Mouse (Mus musculus) small intestine, adult 2 months (tissue): Measurements from ENCODE around the gene Pgp. TPM values are rescaled to one million over a fixed set of nuclear protein-coding genes. Genes with fewer than 3 reads are reported as not detected.

ENCODE experiments used
- H3K27ac ChIP-seq: fragments of 200-500 bp; 2 replicates; pipeline ENCODE4 v1.5.1; 2012; ENCODE audit warnings: low read depth, low read length, control low read depth, inconsistent platforms; ENCODE audit not compliant: insufficient read depth
- H3K27me3 ChIP-seq: fragments of 200-500 bp; 2 replicates; pipeline ENCODE4 v1.6.1; 2012; ENCODE audit warnings: mild to moderate bottlenecking, moderate library complexity, low read length, inconsistent platforms; ENCODE audit not compliant: control insufficient read depth, insufficient read depth
- H3K36me3 ChIP-seq: fragments of 200-500 bp; 2 replicates; pipeline ENCODE4 v1.6.1; 2012; ENCODE audit warnings: mild to moderate bottlenecking, low read length, control low read depth, inconsistent platforms; ENCODE audit not compliant: control insufficient read depth, insufficient read depth
- H3K4me1 ChIP-seq: fragments of 200-500 bp; 2 replicates; pipeline ENCODE4 v1.6.1; 2012; ENCODE audit warnings: low read length, inconsistent platforms, mixed read lengths; ENCODE audit not compliant: control insufficient read depth, insufficient read depth, insufficient read length
- H3K4me3 ChIP-seq: fragments of 200-500 bp; 2 replicates; pipeline ENCODE4 v1.5.1; 2012; ENCODE audit warnings: low read depth, mild to moderate bottlenecking, control low read depth, inconsistent platforms, low read length, moderate library complexity
- CTCF ChIP-seq: fragments of 200-500 bp; IDR thresholded peaks from 2 replicates; pipeline ENCODE4 v1.5.1; 2012; ENCODE audit warnings: low read depth, mild to moderate bottlenecking, control low read depth, inconsistent platforms, low read length, moderate library complexity, mixed read lengths; ENCODE audit not compliant: insufficient replicate concordance, insufficient read length; ENCODE audit errors: extremely low read depth
- POLR2A ChIP-seq: fragments of 200-500 bp; IDR thresholded peaks from 2 replicates; pipeline ENCODE4 v1.6.1; 2012; ENCODE audit warnings: low read depth, mild to moderate bottlenecking, control low read depth, inconsistent platforms, low read length, moderate library complexity
- WGBS: fragments of 180-500 bp; shearing (Covaris S2); methylation state at CpG from one replicate; pipeline ENCODE4 v1.1.7; 2018; 5-methylcytosine and 5-hydroxymethylcytosine counted together
- polyA plus RNA-seq: library from polyadenylated mRNA; depleted of rRNA; stranded (reverse); fragments of >200 nt; gene quantifications from 2 replicates; pipeline ENCODE4 v1.2.3, GENCODE M21; 2012

Gene Pgp
- polyA plus RNA-seq, 1 experiment, result 178 TPM

GRCm38 (mm10) chr17:24478663-24479380, 8.6 kb downstream of the Pgp start, which contains the start of gene Mlst8:
Gene Mlst8, minus strand, starts transcription at chr17:24479078.
- H3K36me3 ChIP-seq, result peaks cover 28% of the 10 kb centered on the region
- WGBS, result under 1% methylated on average over 48 of the region's 48 CpGs
- peak within 1 kb of the TSS; percentile 89 for H3K27ac ChIP-seq
- no peaks in the 10 kb centered on the region for H3K27me3 ChIP-seq
- TF ChIP-seq POLR2A (peak; percentile 50; the same call in 1 of the 2 replicates), CTCF (peak; percentile 86)
- peaks cover 21% of the 10 kb centered on the region for H3K4me1 ChIP-seq
- peak within 1 kb of the TSS; percentile 84 for H3K4me3 ChIP-seq

DNA sequence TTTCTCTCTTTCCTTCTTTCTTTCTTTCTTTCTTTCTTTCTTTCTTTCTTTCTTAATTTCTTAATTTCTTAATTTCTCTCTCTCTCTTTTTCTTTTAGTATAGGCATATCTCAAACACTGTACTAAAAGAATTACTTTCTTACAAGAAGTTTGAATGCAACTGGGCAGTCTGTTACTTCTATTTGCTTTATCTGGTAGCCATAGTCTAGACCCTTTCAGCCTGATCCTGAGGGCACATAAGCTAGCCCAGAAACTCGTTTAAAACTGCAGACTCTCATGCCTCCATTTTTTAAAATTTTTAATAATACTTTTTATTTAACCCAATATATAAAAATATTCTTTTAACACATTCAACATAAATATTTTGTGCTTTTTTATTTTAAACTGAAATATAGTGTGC, 9.2 kb downstream of the Pgp start:
- H3K27ac ChIP-seq, result no peak overlapping the region
- WGBS, result 23% methylated on average over 1 of the region's 1 CpGs
- peaks cover 25% of the 10 kb centered on the region for H3K36me3 ChIP-seq
- H3K4me3 ChIP-seq, result no peak overlapping the region
- TF ChIP-seq POLR2A (no peak), CTCF (no peak)
- peaks cover 15% of the 10 kb centered on the region for H3K4me1 ChIP-seq
- H3K27me3 ChIP-seq, result no peaks in the 10 kb centered on the region

DNA sequence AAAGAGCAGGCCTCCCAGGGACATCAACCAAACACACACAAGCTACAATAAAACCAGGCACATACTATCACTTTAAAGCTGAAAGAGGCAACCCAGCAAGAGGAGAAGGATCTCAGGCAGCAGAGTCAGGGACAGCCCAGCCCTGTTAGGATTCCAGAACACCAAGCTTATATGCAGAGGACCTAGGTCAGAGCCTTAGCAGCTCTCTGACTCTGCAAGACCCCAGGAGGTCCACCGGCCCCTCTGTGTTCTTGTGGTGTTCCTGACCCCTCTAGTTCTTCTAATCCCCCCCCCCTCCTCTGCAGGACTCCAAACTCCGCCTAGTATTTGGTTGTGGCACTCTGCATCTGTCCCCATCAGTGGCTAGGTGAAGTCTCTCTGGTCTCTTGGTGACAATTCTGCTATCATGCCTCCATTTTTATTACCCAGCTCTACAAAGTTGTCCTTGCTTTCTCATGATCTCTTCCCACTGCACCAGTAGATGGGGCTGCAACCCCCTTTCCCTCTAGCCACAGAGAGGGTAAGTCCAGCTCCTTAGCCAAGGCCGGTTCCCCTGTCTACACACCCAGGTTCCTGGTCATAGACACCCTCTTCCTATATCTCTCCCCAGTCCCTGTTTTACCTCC, 10.1 kb downstream of the Pgp start:
- peaks cover 14% of the 10 kb centered on the region for H3K4me1 ChIP-seq
- TF ChIP-seq CTCF, result no peak
- TF ChIP-seq POLR2A, result no peak
- no peak overlapping the region for H3K4me3 ChIP-seq
- H3K27ac ChIP-seq, result no peak overlapping the region
- H3K36me3 ChIP-seq, result peaks cover 20% of the 10 kb centered on the region
- WGBS, result 72% methylated on average over 3 of the region's 3 CpGs
- no peaks in the 10 kb centered on the region for H3K27me3 ChIP-seq

- TF ChIP-seq POLR2A (no peak), CTCF (no peak)
- peaks cover 14% of the 10 kb centered on the region for H3K4me1 ChIP-seq
- peaks cover 10% of the 10 kb centered on the region for H3K36me3 ChIP-seq
- H3K4me3 ChIP-seq, result no peak overlapping the region
- 83% methylated on average over 20 of the region's 20 CpGs for WGBS
- no peak overlapping the region for H3K27ac ChIP-seq
- no peaks in the 10 kb centered on the region for H3K27me3 ChIP-seq
Observed at GRCm38 (mm10) chr17:24481027-24481815, 11.0 kb downstream of the Pgp start.

DNA sequence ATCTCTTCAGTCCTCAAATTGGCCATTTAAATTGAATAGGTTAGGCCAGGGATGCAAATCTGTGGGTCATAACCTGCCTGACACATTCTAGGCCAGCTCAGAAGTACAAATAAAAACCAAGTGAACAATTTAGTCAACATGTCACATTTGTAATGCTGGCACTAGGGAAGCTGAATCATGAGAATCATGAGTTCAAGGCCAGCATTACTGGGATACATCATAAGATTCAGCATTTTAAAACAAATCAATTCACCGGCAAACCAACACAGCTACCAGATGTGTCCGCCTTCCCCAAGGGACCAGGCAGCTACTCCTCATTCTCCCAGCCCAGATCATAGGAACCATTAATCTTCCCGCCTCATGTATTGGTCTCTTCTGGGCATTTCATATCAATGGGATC, 13.3 kb downstream of the Pgp start:
- H3K4me1 ChIP-seq, result no peaks in the 10 kb centered on the region; the same call in 1 of the 2 replicates
- no peak overlapping the region for H3K27ac ChIP-seq
- WGBS, result 91% methylated on average over 3 of the region's 3 CpGs
- no peaks in the 10 kb centered on the region for H3K36me3 ChIP-seq
- TF ChIP-seq POLR2A (no peak), CTCF (no peak)
- no peak overlapping the region for H3K4me3 ChIP-seq
- peaks cover 10% of the 10 kb centered on the region for H3K27me3 ChIP-seq

DNA sequence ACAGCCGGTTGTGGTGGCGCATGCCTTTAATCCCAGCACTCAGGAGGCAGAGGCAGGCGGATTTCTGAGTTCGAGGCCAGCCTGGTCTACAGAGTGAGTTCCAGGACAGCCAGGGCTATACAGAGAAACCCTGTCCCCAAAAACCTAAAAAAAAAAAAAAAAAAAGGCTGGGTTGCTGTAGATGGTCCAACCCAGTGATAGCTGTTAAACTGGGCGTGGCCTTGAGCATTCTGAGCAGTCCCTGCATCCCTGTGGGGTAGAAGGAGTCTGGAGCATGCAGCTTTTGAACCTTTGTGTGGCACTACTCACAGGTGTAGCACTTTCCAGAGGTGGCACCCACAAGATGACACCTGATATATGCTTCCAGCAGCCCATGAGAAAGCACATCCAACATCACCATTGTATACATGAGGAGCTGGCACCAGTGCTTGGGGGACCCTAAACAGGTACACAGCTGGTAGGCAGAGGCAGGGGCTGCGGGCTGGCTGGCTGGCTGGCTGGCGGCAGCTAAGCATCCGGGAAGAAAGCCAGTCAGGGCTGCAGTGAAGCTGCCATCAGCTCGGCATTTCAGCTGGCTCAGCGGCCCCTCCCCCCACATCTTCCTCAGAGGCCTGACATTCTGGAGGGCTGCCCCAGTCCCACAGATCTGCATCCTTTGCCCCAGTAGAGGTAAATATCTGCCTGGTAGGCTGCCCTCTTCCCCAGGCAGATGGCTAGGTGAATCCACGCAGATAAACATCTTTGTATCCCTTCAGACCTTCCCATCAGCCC, 15.1 kb downstream of the Pgp start:
- no peak for TF ChIP-seq CTCF
- TF ChIP-seq POLR2A, result no peak
- Histone ChIP-seq H3K4me3 (no peak overlapping the region), H3K4me1 (peaks cover 6% of the 10 kb centered on the region; the same call in 1 of the 2 replicates), H3K27ac (no peak overlapping the region), H3K36me3 (no peaks in the 10 kb centered on the region), H3K27me3 (peaks cover 23% of the 10 kb centered on the region)
- WGBS, result 54% methylated on average over 11 of the region's 11 CpGs
